9 mouse cellular contexts compared by ENCODE assay signal in genomic region chr8:11250149-11250548, GRCm38 (mm10).
DNase-seq lines count a peak whose midpoint lies in the region; ATAC-seq lines count a peak whose summit lies in the region.
"Had no signal": no experiment of that assay in that cellular context is flagged by ENCODE, and none has a peak within 500 bp of the region (broad histone marks: within the 10 kb centered on the region; RNA-seq: fewer than 3 reads in every experiment).

No protein-coding gene starts in this region.

- H3K27ac ChIP-seq in hindbrain, embryonic 16.5 days (ENCODE audit: low read depth, low read length), result 0 out of 2 replicates have a peak overlapping the region, but pooled peaks have one; percentile 5
- H3K27ac ChIP-seq in hindbrain, embryonic 11.5 days (ENCODE audit: low read depth, low read length), result no peak overlapping the region
- peak overlapping the region; percentile 68 for H3K27ac ChIP-seq in heart, embryonic 15.5 days
- peak overlapping the region; percentile 64 for H3K27ac ChIP-seq in stomach, embryonic 16.5 days (ENCODE audit: low read length)
- H3K27ac ChIP-seq: limb, embryonic 15.5 days had no signal

- H3K27me3 ChIP-seq in hindbrain, embryonic 16.5 days (replicated peaks; ENCODE audit: control insufficient read depth, insufficient read depth, low read length), result no peaks in the 10 kb centered on the region
- no peaks in the 10 kb centered on the region for H3K27me3 ChIP-seq in hindbrain, embryonic 11.5 days (ENCODE audit: control insufficient read depth, insufficient read depth, low read length)
- H3K27me3 ChIP-seq in heart, embryonic 15.5 days, result no peaks in the 10 kb centered on the region
- H3K27me3 ChIP-seq in stomach, embryonic 16.5 days (ENCODE audit: control insufficient read depth, insufficient read depth, low read length), result no peaks in the 10 kb centered on the region
- H3K27me3 ChIP-seq: limb, embryonic 15.5 days had no signal

- H3K4me3 ChIP-seq in hindbrain, embryonic 16.5 days (ENCODE audit: low read length), result no peak overlapping the region
- H3K4me3 ChIP-seq in hindbrain, embryonic 11.5 days (ENCODE audit: low read depth, low read length), result no peak overlapping the region
- H3K4me3 ChIP-seq in heart, embryonic 15.5 days, result no peak overlapping the region
- no peak overlapping the region for H3K4me3 ChIP-seq in stomach, embryonic 16.5 days (replicated peaks; ENCODE audit: low read length)
- H3K4me3 ChIP-seq: limb, embryonic 15.5 days had no signal

- no peaks in the 10 kb centered on the region for H3K9me3 ChIP-seq in hindbrain, embryonic 16.5 days (ENCODE audit: control insufficient read depth, low read length)
- no peaks in the 10 kb centered on the region for H3K9me3 ChIP-seq in hindbrain, embryonic 11.5 days (ENCODE audit: control insufficient read depth, low read length)
- no peaks in the 10 kb centered on the region for H3K9me3 ChIP-seq in heart, embryonic 15.5 days (replicated peaks)
- H3K9me3 ChIP-seq in stomach, embryonic 16.5 days (replicated peaks; ENCODE audit: control insufficient read depth, low read length), result no peaks in the 10 kb centered on the region
- H3K9me3 ChIP-seq: limb, embryonic 15.5 days had no signal

- H3K4me2 ChIP-seq in hindbrain, embryonic 16.5 days (ENCODE audit: low read length), result no peak overlapping the region
- no peak overlapping the region for H3K4me2 ChIP-seq in hindbrain, embryonic 11.5 days (replicated peaks; ENCODE audit: low read depth, low read length)
- H3K4me2 ChIP-seq in heart, embryonic 15.5 days, result no peak overlapping the region
- no peak overlapping the region for H3K4me2 ChIP-seq in stomach, embryonic 16.5 days (ENCODE audit: low read depth, low read length)
- H3K4me2 ChIP-seq: limb, embryonic 15.5 days had no signal

- WGBS in hindbrain, embryonic 16.5 days, result 75% methylated on average over 8 of the region's 8 CpGs
- WGBS in hindbrain, embryonic 11.5 days, result 86% methylated on average over 8 of the region's 8 CpGs
- 62% methylated on average over 8 of the region's 8 CpGs for WGBS in heart, embryonic 15.5 days
- WGBS in stomach, embryonic 16.5 days, result 64% methylated on average over 8 of the region's 8 CpGs

- no peak for DNase-seq in hindbrain, embryonic 11.5 days (ENCODE audit: low spot score)
- peak; percentile 41 for DNase-seq in lung, postnatal 10 days
- DNase-seq in lung, adult 18-20 months, result no peak
- DNase-seq in frontal cortex, postnatal 36 days (ENCODE audit: low spot score in 2 of 2), result no peak
- DNase-seq: embryo, embryonic 11 days had no signal

- no peaks in the 10 kb centered on the region for H3K36me3 ChIP-seq in hindbrain, embryonic 16.5 days (ENCODE audit: control insufficient read depth, insufficient read depth, low read length)
- H3K36me3 ChIP-seq in hindbrain, embryonic 11.5 days (ENCODE audit: control insufficient read depth, insufficient read depth, low read length), result no peaks in the 10 kb centered on the region
- peaks cover 12% of the 10 kb centered on the region for H3K36me3 ChIP-seq in heart, embryonic 15.5 days
- H3K36me3 ChIP-seq in stomach, embryonic 16.5 days (ENCODE audit: control insufficient read depth, insufficient read depth, low read length), result no peaks in the 10 kb centered on the region; the same call in 1 of the 2 replicates

- H3K9ac ChIP-seq in hindbrain, embryonic 16.5 days (ENCODE audit: low read depth, low read length), result no peak overlapping the region
- H3K9ac ChIP-seq in hindbrain, embryonic 11.5 days (ENCODE audit: low read depth, low read length), result no peak overlapping the region
- no peak overlapping the region for H3K9ac ChIP-seq in heart, embryonic 15.5 days
- H3K9ac ChIP-seq in stomach, embryonic 16.5 days (ENCODE audit: low read length), result peak overlapping the region; percentile 17; the same call in 1 of the 2 replicates
- H3K9ac ChIP-seq: limb, embryonic 15.5 days had no signal

- no peaks in the 10 kb centered on the region for H3K4me1 ChIP-seq in hindbrain, embryonic 16.5 days (ENCODE audit: control insufficient read depth, insufficient read depth, low read depth, low read length)
- no peaks in the 10 kb centered on the region for H3K4me1 ChIP-seq in hindbrain, embryonic 11.5 days (replicated peaks; ENCODE audit: control insufficient read depth, insufficient read depth, low read length)
- peaks cover 58% of the 10 kb centered on the region for H3K4me1 ChIP-seq in heart, embryonic 15.5 days (replicated peaks)
- H3K4me1 ChIP-seq in stomach, embryonic 16.5 days (ENCODE audit: control insufficient read depth, insufficient read depth, low read length), result peaks cover 30% of the 10 kb centered on the region

- ATAC-seq in hindbrain, embryonic 16.5 days, result no peak
- ATAC-seq in hindbrain, embryonic 11.5 days (ENCODE audit: low FRiP score), result no peak
- no peak for ATAC-seq in heart, embryonic 15.5 days (replicated peaks; ENCODE audit: insufficient number of reproducible peaks, insufficient read depth, low FRiP score, low read depth)
- ATAC-seq in stomach, embryonic 16.5 days (ENCODE audit: insufficient read depth, low FRiP score), result no peak
